Mouse (Mus musculus) mouse trophoblast stem cell (cell line): ENCODE data around the gene Tspoap1.

Experiments used
- in situ Hi-C, 2 experiments: fragments of 300-500 bp; cut with MseI, MboI; formaldehyde crosslinking; loops; 2 replicates in 1 of 2; 3 replicates in 1 of 2; pipeline ENCODE4 v1.15.1; 2025

Gene Tspoap1

GRCm38 (mm10) chr11:87808236-87808635, 47.9 kb downstream of the Tspoap1 start:
- in situ Hi-C loops, result no loop called here

- in situ Hi-C loops, result loop anchor here in 1 of 2 experiments (5.0 kb wide), 1 partner anchor 71 kb away; no protein-coding TSS in a partner anchor
Measured at GRCm38 (mm10) chr11:87811396-87811795, 51.1 kb downstream of the Tspoap1 start.

GRCm38 (mm10) chr11:87814831-87815230, 54.5 kb downstream of the Tspoap1 start:
- in situ Hi-C loops, result loop anchor here in 1 of 2 experiments (5.0 kb wide), 1 partner anchor 67 kb away; no protein-coding TSS in a partner anchor

GRCm38 (mm10) chr11:87816707-87817442, 56.5 kb downstream of the Tspoap1 start:
- in situ Hi-C loops, result no loop called here

- in situ Hi-C loops, result no loop called here
Measured at GRCm38 (mm10) chr11:87817443-87817773, 57.1 kb downstream of the Tspoap1 start.

GRCm38 (mm10) chr11:87821502-87821901, 61.2 kb downstream of the Tspoap1 start:
- in situ Hi-C loops, result no loop called here

GRCm38 (mm10) chr11:87828239-87828900, 68.0 kb downstream of the Tspoap1 start, which contains the start of gene Lpo:
Gene Lpo, minus strand, starts transcription at chr11:87828289.
- in situ Hi-C loops, result no loop called here
